Mouse (Mus musculus): ENCODE results near the gene Vrtn. TPM values are rescaled to one million over a fixed set of nuclear protein-coding genes. Genes with fewer than 3 reads are reported as not detected.

Gene Vrtn
- under 1 TPM in 1 of 2 experiments, not detected in 1; 0.11 TPM for total RNA-seq (2021)

GRCm38 (mm10) chr12:84640654-84641053 is at the start of gene Vrtn:
Gene Vrtn, plus strand, starts transcription at chr12:84641019.
- intact Hi-C loops (cut with DNase I): no loop called here

GRCm38 (mm10) chr12:84598324-84598723 is 42.5 kb upstream of the Vrtn start:
- no peak for DNase-seq (ENCODE audit: low spot score in 2 of 2)
- intact Hi-C loops (cut with DNase I): no loop called here

More at GRCm38 (mm10) chr12:84640654-84641053, at the start of gene Vrtn:
- DNase-seq (ENCODE audit: low spot score in 2 of 2): no peak

- intact Hi-C loops (cut with DNase I): no loop called here
- no peak for DNase-seq (ENCODE audit: low spot score in 2 of 2)
Measured at GRCm38 (mm10) chr12:84604001-84604400, 36.8 kb upstream of the Vrtn start.

- intact Hi-C loops (cut with DNase I): no loop called here
Measured at GRCm38 (mm10) chr12:84605860-84606259, 35.0 kb upstream of the Vrtn start.

GRCm38 (mm10) chr12:84611718-84612117 is 29.1 kb upstream of the Vrtn start:
- DNase-seq (ENCODE audit: low spot score in 2 of 2): no peak
- intact Hi-C loops (cut with DNase I): loop anchor here (10.0 kb wide), 1 partner anchor 383 kb away; the partner anchor contains the start of gene Ylpm1

More at GRCm38 (mm10) chr12:84605860-84606259, 35.0 kb upstream of the Vrtn start:
- no peak for DNase-seq (ENCODE audit: low spot score in 2 of 2)

- intact Hi-C loops (cut with DNase I): loop anchor here (10.0 kb wide), 1 partner anchor 382 kb away; the partner anchor contains the start of gene Ylpm1
- DNase-seq (ENCODE audit: low spot score in 2 of 2): no peak
Measured at GRCm38 (mm10) chr12:84612518-84612917, 28.3 kb upstream of the Vrtn start.

- no peak for DNase-seq (ENCODE audit: low spot score in 2 of 2)
- intact Hi-C loops (cut with DNase I): loop anchor here (10.0 kb wide), 1 partner anchor 381 kb away; the partner anchor contains the start of gene Ylpm1
Measured at GRCm38 (mm10) chr12:84614001-84614400, 26.8 kb upstream of the Vrtn start.

GRCm38 (mm10) chr12:84614524-84614923 is 26.3 kb upstream of the Vrtn start:
- intact Hi-C loops (cut with DNase I): loop anchor here (10.0 kb wide), 1 partner anchor 380 kb away; the partner anchor contains the start of gene Ylpm1
- peak; percentile 34 to 86 for DNase-seq (ENCODE audit: low spot score in 2 of 2)

- peak; percentile 91 to 96 for DNase-seq (ENCODE audit: low spot score in 2 of 2)
Measured at GRCm38 (mm10) chr12:84616977-84617630, 23.7 kb upstream of the Vrtn start, which contains the start of gene Abcd4. Gene Abcd4, minus strand, starts transcription at chr12:84617413.

GRCm38 (mm10) chr12:84617663-84618062 is 23.2 kb upstream of the Vrtn start:
- peak in 1 of 2 experiments; percentile 10 for DNase-seq (ENCODE audit: low spot score in 2 of 2)
- intact Hi-C loops (cut with DNase I): loop anchor here (10.0 kb wide), 1 partner anchor 377 kb away; the partner anchor contains the start of gene Ylpm1

More at GRCm38 (mm10) chr12:84616977-84617630, 23.7 kb upstream of the Vrtn start, which contains the start of gene Abcd4:
- intact Hi-C loops (cut with DNase I): loop anchor here (10.0 kb wide), 1 partner anchor 378 kb away; the partner anchor contains the start of gene Ylpm1

GRCm38 (mm10) chr12:84620975-84621374 is 19.8 kb upstream of the Vrtn start:
- intact Hi-C loops (cut with DNase I): no loop called here
- peak in 1 of 2 experiments; percentile 12 for DNase-seq (ENCODE audit: low spot score in 2 of 2)

- intact Hi-C loops (cut with DNase I): no loop called here
- no peak for DNase-seq (ENCODE audit: low spot score in 2 of 2)
Measured at GRCm38 (mm10) chr12:84624601-84625000, 16.2 kb upstream of the Vrtn start.

- DNase-seq (ENCODE audit: low spot score in 2 of 2): peak in 1 of 2 experiments; percentile 59
- intact Hi-C loops (cut with DNase I): no loop called here
Measured at GRCm38 (mm10) chr12:84625116-84625515, 15.7 kb upstream of the Vrtn start.

GRCm38 (mm10) chr12:84631867-84632266 is 9.0 kb upstream of the Vrtn start:
- no peak for DNase-seq (ENCODE audit: low spot score in 2 of 2)
- intact Hi-C loops (cut with DNase I): no loop called here

- intact Hi-C loops (cut with DNase I): no loop called here
Measured at GRCm38 (mm10) chr12:84640253-84640652, 566 bp upstream of the Vrtn start.

GRCm38 (mm10) chr12:84650234-84650633 is 9.4 kb downstream of the Vrtn start:
- no peak for DNase-seq (ENCODE audit: low spot score in 2 of 2)

More at GRCm38 (mm10) chr12:84640253-84640652, 566 bp upstream of the Vrtn start:
- no peak for DNase-seq (ENCODE audit: low spot score in 2 of 2)

GRCm38 (mm10) chr12:84653912-84654311 is 13.1 kb downstream of the Vrtn start:
- intact Hi-C loops (cut with DNase I): loop anchor here (1.0 to 10.0 kb wide), 2 partner anchors 101 to 221 kb away; partner anchors contain the start of gene Ltbp2
- peak; percentile 49 to 53 for DNase-seq (ENCODE audit: low spot score in 2 of 2)

More at GRCm38 (mm10) chr12:84650234-84650633, 9.4 kb downstream of the Vrtn start:
- intact Hi-C loops (cut with DNase I): loop anchor here (10.0 kb wide), 1 partner anchor 225 kb away; the partner anchor contains the start of gene Ltbp2

GRCm38 (mm10) chr12:84670555-84670954 is 29.7 kb downstream of the Vrtn start:
- no peak for DNase-seq (ENCODE audit: low spot score in 2 of 2)
- intact Hi-C loops (cut with DNase I): loop anchor here (5.0 kb wide), 1 partner anchor 82 kb away; no protein-coding TSS in a partner anchor

GRCm38 (mm10) chr12:84671646-84672045 is 30.8 kb downstream of the Vrtn start:
- intact Hi-C loops (cut with DNase I): loop anchor here (5.0 kb wide), 1 partner anchor 81 kb away; no protein-coding TSS in a partner anchor
- DNase-seq (ENCODE audit: low spot score in 2 of 2): no peak
